8 mouse cellular contexts compared by ENCODE assay signal in the genomic region with DNA sequence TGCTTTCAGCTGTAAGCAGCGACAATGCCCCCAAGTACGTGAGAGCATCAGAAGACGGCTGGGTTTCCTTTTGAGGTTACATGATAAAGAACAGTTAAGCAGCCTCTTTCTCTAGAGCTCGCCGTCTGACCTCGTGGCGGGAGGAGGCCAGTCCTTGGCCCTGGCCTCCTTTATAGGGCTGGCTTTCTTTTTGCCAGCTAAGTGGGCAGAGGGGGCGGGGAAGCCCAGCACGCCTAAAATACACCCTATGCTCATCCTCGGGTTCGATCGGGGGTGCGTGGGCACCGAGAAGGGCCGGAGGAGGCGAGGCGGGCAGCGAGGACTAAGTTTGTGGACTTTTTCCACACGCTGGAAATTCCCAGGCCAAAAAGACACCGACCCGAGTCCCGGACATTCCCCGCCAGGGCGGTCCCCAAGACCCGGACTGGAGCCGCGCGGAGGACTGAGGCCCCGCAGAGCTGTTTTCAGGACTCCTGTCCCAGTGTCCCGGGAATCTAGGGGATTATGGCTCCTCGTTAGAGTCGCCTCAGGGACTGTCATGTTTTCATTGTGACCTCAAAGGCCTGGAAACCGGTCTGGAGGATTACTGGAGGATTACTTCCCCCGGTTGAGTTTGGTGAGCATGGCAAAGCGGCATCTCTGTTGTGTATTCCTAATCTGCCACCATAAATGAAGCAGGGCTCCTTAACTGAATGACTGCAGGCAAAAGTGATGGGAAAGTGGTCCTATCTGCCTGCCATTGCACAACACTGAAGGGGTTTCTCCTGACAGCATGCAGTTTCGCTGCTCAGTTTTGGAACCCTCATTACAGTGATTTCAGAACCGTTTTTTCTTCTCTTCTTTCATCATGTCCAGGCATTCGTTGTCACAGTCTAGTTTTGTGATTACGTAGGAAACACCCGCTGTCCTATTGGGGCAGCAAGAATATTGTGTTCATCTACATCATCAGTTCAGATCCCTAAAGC. TPM values are rescaled to one million over a fixed set of nuclear protein-coding genes. Genes with fewer than 3 reads are reported as not detected.
DNase-seq lines count a peak whose midpoint lies in the region; ATAC-seq lines count a peak whose summit lies in the region.

A gene (minus strand): TSS at position 390 of the 965 bp plus-strand sequence.

- intact Hi-C loops in left cerebral cortex, postnatal 25 days (cut with DNase I) = loop anchor here (2.0 kb wide), 1 partner anchor 16 kb away; no protein-coding TSS in a partner anchor

- ATAC-seq in common myeloid progenitor, adult 5-6 weeks (replicated peaks; ENCODE audit: low read depth, poor library complexity, severe bottlenecking) = peak; percentile 82

- DNase-seq in adrenal gland, adult (ENCODE audit: inconsistent age in 2 of 2, low spot score in 1 of 2) = peak; percentile 90 to 98
- peak; percentile 79 to 83 for DNase-seq in gastrocnemius, adult 8-10 months (ENCODE audit: low spot score in 2 of 2)
- peak; percentile 66 for DNase-seq in hindlimb bud, embryonic 11.5 days (ENCODE audit: extremely low spot score, low read depth, low spot score)
- DNase-seq in left cerebral cortex, postnatal 25 days (ENCODE audit: low spot score in 2 of 2) = peak; percentile 79 to 82
- DNase-seq in mesoderm, embryonic 11.5 days (ENCODE audit: low read depth, low spot score) = peak; percentile 86
- peak; percentile 81 for DNase-seq in right cerebral cortex, postnatal 25 days
- peak; percentile 78 to 87 for DNase-seq in urinary bladder, postnatal 4 days (ENCODE audit: low spot score in 2 of 2)

RNA-seq across cellular contexts. Expression of the gene that starts here (rescaled TPM):
- 25.9 and 26.7 TPM in 2 replicates for total RNA-seq in common myeloid progenitor, adult 5-6 weeks (2017)
- total RNA-seq in gastrocnemius, adult 8-10 months (2022) = 1 to 10 TPM in 2 of 4 experiments, under 1 TPM in 2; 0.61 to 1.1 (median 0.93) TPM
- total RNA-seq in left cerebral cortex, postnatal 25 days (2021) = 1 to 10 TPM; 2.5 to 3.2 TPM

Comparison
In these comparisons a context has a peak if more than half of its experiments do, and no peak if none do; other contexts are left out.
1. Peak in every context shown above with its lines: DNase-seq and ATAC-seq.